Comparison of ENCODE assay signal across 10 mouse cellular contexts in genomic region chr11:103464443-103464842, GRCm38 (mm10). TPM values are rescaled to one million over a fixed set of nuclear protein-coding genes. Genes with fewer than 3 reads are reported as not detected.
A peak's percentile ranks its signal among the peaks of the same experiment; 100 is the strongest.
DNase-seq lines count a peak whose midpoint lies in the region; ATAC-seq and TF ChIP-seq lines count a peak whose summit lies in the region.
"Had no signal": no experiment of that assay in that cellular context is flagged by ENCODE, and none has a peak within 500 bp of the region (broad histone marks: within the 10 kb centered on the region; RNA-seq: fewer than 3 reads in every experiment).

No protein-coding gene starts in this region.

- no peaks in the 10 kb centered on the region for H3K36me3 ChIP-seq in heart, adult 2 months (ENCODE audit: control insufficient read depth, insufficient read depth, low read length)
- no peaks in the 10 kb centered on the region for H3K36me3 ChIP-seq in heart, embryonic 10.5 days
- H3K36me3 ChIP-seq in forebrain, embryonic 12.5 days (replicated peaks) = no peaks in the 10 kb centered on the region
- H3K36me3 ChIP-seq: embryonic facial prominence, embryonic 12.5 days had no signal

- peak; percentile 88 for ATAC-seq in megakaryocyte progenitor cell, adult 5-6 weeks (replicated peaks; ENCODE audit: poor library complexity)
- no peak for ATAC-seq in erythroid progenitor cell, adult 5-6 weeks (replicated peaks; ENCODE audit: low FRiP score, poor library complexity, severe bottlenecking)
- no peak for ATAC-seq in forebrain, embryonic 12.5 days (ENCODE audit: low FRiP score)

- TF ChIP-seq CTCF in heart, adult 2 months (IDR thresholded peaks at IDR 0.05) = peak; percentile 59

- no peaks in the 10 kb centered on the region for H3K79me2 ChIP-seq in heart, adult 2 months (replicated peaks; ENCODE audit: control insufficient read depth, insufficient read depth, low read length)

- no peak for DNase-seq in heart, adult 2 months
- DNase-seq in heart, embryonic 10.5 days (ENCODE audit: low spot score) = no peak
- DNase-seq in ES-CJ7 (ENCODE audit: low read depth, low spot score) = peak; percentile 80
- DNase-seq in embryo, embryonic 11 days = peak; percentile 40
- DNase-seq in spleen, adult 12 weeks (ENCODE audit: low spot score) = no peak

- H3K4me2 ChIP-seq in forebrain, embryonic 12.5 days = no peak overlapping the region
- H3K4me2 ChIP-seq: embryonic facial prominence, embryonic 12.5 days had no signal

- TF ChIP-seq EP300 in heart, adult 2 months (IDR thresholded peaks at IDR 0.05; ENCODE audit: insufficient read depth, low read depth, low read length) = no peak

- H3K27me3 ChIP-seq in heart, adult 2 months (ENCODE audit: control insufficient read depth, insufficient read depth, low read length) = no peaks in the 10 kb centered on the region
- H3K27me3 ChIP-seq in heart, embryonic 10.5 days (ENCODE audit: insufficient read depth, poor library complexity, severe bottlenecking) = no peaks in the 10 kb centered on the region
- H3K27me3 ChIP-seq in forebrain, embryonic 12.5 days = no peaks in the 10 kb centered on the region
- H3K27me3 ChIP-seq: embryonic facial prominence, embryonic 12.5 days had no signal

- TF ChIP-seq POLR2A in heart, adult 2 months (IDR thresholded peaks at IDR 0.05; ENCODE audit: insufficient read depth, low read depth, low read length) = no peak

- no peaks in the 10 kb centered on the region for H3K4me1 ChIP-seq in heart, adult 2 months (ENCODE audit: control insufficient read depth, insufficient read depth, low read length)
- H3K4me1 ChIP-seq in heart, embryonic 10.5 days = no peaks in the 10 kb centered on the region; the same call in 1 of the 2 replicates
- H3K4me1 ChIP-seq in forebrain, embryonic 12.5 days = no peaks in the 10 kb centered on the region
- H3K4me1 ChIP-seq: embryonic facial prominence, embryonic 12.5 days had no signal

- H3K9ac ChIP-seq in heart, adult 2 months (ENCODE audit: low read depth, low read length) = no peak overlapping the region
- no peak overlapping the region for H3K9ac ChIP-seq in forebrain, embryonic 12.5 days
- H3K9ac ChIP-seq: embryonic facial prominence, embryonic 12.5 days had no signal

- intact Hi-C loops in heart, adult 2 months (cut with DNase I) = loop anchor here (5.0 kb wide), 1 partner anchor 107 kb away; no protein-coding TSS in a partner anchor

- no peaks in the 10 kb centered on the region for H3K9me3 ChIP-seq in heart, embryonic 10.5 days
- no peaks in the 10 kb centered on the region for H3K9me3 ChIP-seq in forebrain, embryonic 12.5 days
- H3K9me3 ChIP-seq: embryonic facial prominence, embryonic 12.5 days had no signal

- no peak overlapping the region for H3K27ac ChIP-seq in heart, adult 2 months
- no peak overlapping the region for H3K27ac ChIP-seq in heart, embryonic 10.5 days
- no peak overlapping the region for H3K27ac ChIP-seq in forebrain, embryonic 12.5 days
- H3K27ac ChIP-seq: embryonic facial prominence, embryonic 12.5 days had no signal

- H3K4me3 ChIP-seq in heart, adult 2 months = no peak overlapping the region
- H3K4me3 ChIP-seq in heart, embryonic 10.5 days = no peak overlapping the region
- no peak overlapping the region for H3K4me3 ChIP-seq in forebrain, embryonic 12.5 days (replicated peaks)
- H3K4me3 ChIP-seq: embryonic facial prominence, embryonic 12.5 days had no signal

- 66% methylated on average over 7 of the region's 7 CpGs for WGBS in heart, adult 2 months
- WGBS in heart, embryonic 10.5 days = 66% methylated on average over 7 of the region's 7 CpGs
- 67% methylated on average over 7 of the region's 7 CpGs for WGBS in forebrain, embryonic 12.5 days

RNA-seq across cellular contexts. Expression of gene Lrrc37a, which starts 40.0 kb away (rescaled TPM):
- total RNA-seq in heart, adult 2 months (2021) = not detected
- not detected in 2 replicates for polyA plus RNA-seq in heart, adult 2 months (2012; rRNA removed)
- polyA plus RNA-seq in heart, embryonic 10.5 days (2016; fragmentation: Nextera tagmentation; extraction: Ambion mirVana) = not detected in 2 replicates
- not detected in 2 replicates for total RNA-seq in megakaryocyte progenitor cell, adult 5-6 weeks (2015)
- total RNA-seq in megakaryocyte progenitor cell, adult 5-6 weeks (2017) = not detected in 2 replicates
- total RNA-seq in erythroid progenitor cell, adult 5-6 weeks (2015; ENCODE audit: low replicate concordance) = not detected in 2 replicates
- not detected in 2 replicates for total RNA-seq in erythroid progenitor cell, adult 5-6 weeks (2017; ENCODE audit: low replicate concordance)
- not detected in 2 replicates for polyA plus RNA-seq in forebrain, embryonic 12.5 days (2016; fragmentation: Nextera tagmentation; extraction: Ambion mirVana)
- polyA plus RNA-seq: embryonic facial prominence, embryonic 12.5 days; liver, embryonic 16.5 days had no signal

RNA-seq across cellular contexts. Expression of gene Plekhm1, which starts 52.0 kb away (rescaled TPM):
- 10 to 100 TPM; 10.6 to 11.9 TPM for total RNA-seq in heart, adult 2 months (2021)
- polyA plus RNA-seq in heart, adult 2 months (2012; rRNA removed) = 10.2 and 12.2 TPM in 2 replicates
- polyA plus RNA-seq in heart, embryonic 10.5 days (2016; fragmentation: Nextera tagmentation; extraction: Ambion mirVana) = 6.7 and 6.9 TPM in 2 replicates
- 12.1 and 12.5 TPM in 2 replicates for total RNA-seq in megakaryocyte progenitor cell, adult 5-6 weeks (2015)
- 2.9 and 3.9 TPM in 2 replicates for total RNA-seq in megakaryocyte progenitor cell, adult 5-6 weeks (2017)
- 15.1 and 18.0 TPM in 2 replicates for total RNA-seq in erythroid progenitor cell, adult 5-6 weeks (2015; ENCODE audit: low replicate concordance)
- total RNA-seq in erythroid progenitor cell, adult 5-6 weeks (2017; ENCODE audit: low replicate concordance) = 4.2 and 5.5 TPM in 2 replicates
- 10.3 and 11.1 TPM in 2 replicates for polyA plus RNA-seq in forebrain, embryonic 12.5 days (2016; fragmentation: Nextera tagmentation; extraction: Ambion mirVana)

Comparison
In these comparisons a context has a peak if more than half of its experiments do, and no peak if none do; other contexts are left out.
1. DNase-seq: peak in ES-CJ7 (single experiment) and embryo, embryonic 11 days (single experiment); none in heart, adult 2 months (0 of 2), heart, embryonic 10.5 days (single experiment) and spleen, adult 12 weeks (single experiment).